In the genomic region with DNA sequence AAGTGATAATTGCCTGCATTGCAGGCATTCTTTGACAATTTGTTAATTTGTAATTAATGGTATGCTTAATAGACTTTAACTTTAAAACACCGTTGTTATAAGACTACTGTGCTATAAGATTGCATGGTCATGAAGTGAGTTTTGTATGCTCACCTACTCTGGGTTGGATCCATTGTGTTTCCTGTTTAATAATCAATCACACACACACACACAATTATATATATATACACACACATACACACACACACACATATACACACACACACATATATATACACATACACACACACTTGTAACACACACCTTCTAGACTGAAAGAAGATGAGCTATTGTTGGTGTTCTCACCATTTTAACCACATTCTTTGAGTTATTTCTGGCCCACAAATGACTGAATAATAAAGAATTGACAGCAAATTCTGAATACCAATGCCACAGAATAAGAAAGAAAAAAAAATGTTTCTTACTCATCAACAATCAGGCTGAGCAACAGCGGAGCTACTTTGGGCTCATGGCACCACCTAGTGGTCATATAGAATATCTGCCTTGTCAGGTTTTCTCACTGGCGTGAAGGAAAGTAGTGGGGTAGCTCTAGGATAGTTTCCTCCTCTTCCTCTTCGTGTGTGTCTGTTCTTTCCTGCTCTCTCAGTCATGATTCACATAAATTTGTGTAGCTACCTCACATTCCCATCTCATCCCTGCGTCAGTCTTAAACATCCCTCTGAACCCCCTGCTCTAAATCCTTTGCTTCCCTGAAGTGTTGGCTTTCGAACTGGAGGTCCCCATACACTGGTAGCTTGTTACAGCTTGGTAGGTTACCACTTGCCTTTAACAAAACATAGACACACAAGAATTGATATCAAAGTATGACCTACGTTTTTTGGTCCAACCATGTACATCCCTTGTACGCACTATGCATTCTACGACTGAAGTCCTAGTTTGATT, we compare ENCODE assay signal across 9 mouse cellular contexts. TPM values are rescaled to one million over a fixed set of nuclear protein-coding genes. Genes with fewer than 3 reads are reported as not detected.
DNase-seq lines count a peak whose midpoint lies in the region; ATAC-seq and TF ChIP-seq lines count a peak whose summit lies in the region.
"Had no signal": no experiment of that assay in that cellular context is flagged by ENCODE, and none has a peak within 500 bp of the region (broad histone marks: within the 10 kb centered on the region; RNA-seq: fewer than 3 reads in every experiment).

No protein-coding gene starts in this region.

- 46% methylated on average over 9 of the region's 9 CpGs for WGBS in heart, adult 2 months
- 47% methylated on average over 9 of the region's 9 CpGs for WGBS in heart, embryonic 12.5 days
- 51% methylated on average over 9 of the region's 9 CpGs for WGBS in kidney, postnatal 0 days
- WGBS in midbrain, embryonic 10.5 days = 50% methylated on average over 9 of the region's 9 CpGs

- H3K4me1 ChIP-seq in heart, adult 2 months (ENCODE audit: control insufficient read depth, insufficient read depth, low read length) = no peaks in the 10 kb centered on the region
- no peaks in the 10 kb centered on the region for H3K4me1 ChIP-seq in heart, embryonic 12.5 days (replicated peaks)
- H3K4me1 ChIP-seq in embryonic fibroblast, embryonic 13.5 days (ENCODE audit: control insufficient read depth, insufficient read depth, low read length) = no peaks in the 10 kb centered on the region; the same call in 1 of the 2 replicates
- no peaks in the 10 kb centered on the region for H3K4me1 ChIP-seq in kidney, postnatal 0 days (replicated peaks; ENCODE audit: insufficient read depth, low read length)
- H3K4me1 ChIP-seq in midbrain, embryonic 10.5 days = peaks cover 12% of the 10 kb centered on the region; the same call in 1 of the 2 replicates
- H3K4me1 ChIP-seq: liver, embryonic 13.5 days had no signal

- no peak overlapping the region for H3K27ac ChIP-seq in heart, adult 2 months
- no peak overlapping the region for H3K27ac ChIP-seq in heart, embryonic 12.5 days (ENCODE audit: poor library complexity, severe bottlenecking)
- no peak overlapping the region for H3K27ac ChIP-seq in embryonic fibroblast, embryonic 13.5 days (ENCODE audit: insufficient read depth, low read length)
- no peak overlapping the region for H3K27ac ChIP-seq in kidney, postnatal 0 days
- no peak overlapping the region for H3K27ac ChIP-seq in midbrain, embryonic 10.5 days (replicated peaks)
- H3K27ac ChIP-seq: liver, embryonic 13.5 days had no signal

- H3K4me2 ChIP-seq in heart, embryonic 12.5 days = no peak overlapping the region
- no peak overlapping the region for H3K4me2 ChIP-seq in kidney, postnatal 0 days (ENCODE audit: low read length)
- H3K4me2 ChIP-seq: liver, embryonic 13.5 days had no signal

- no peak for TF ChIP-seq POLR2A in heart, adult 2 months (IDR thresholded peaks at IDR 0.05; ENCODE audit: insufficient read depth, low read depth, low read length)
- TF ChIP-seq POLR2A in embryonic fibroblast, embryonic 13.5 days (IDR thresholded peaks at IDR 0.05; ENCODE audit: low read depth, low read length) = no peak

- H3K36me3 ChIP-seq in heart, adult 2 months (ENCODE audit: control insufficient read depth, insufficient read depth, low read length) = no peaks in the 10 kb centered on the region
- no peaks in the 10 kb centered on the region for H3K36me3 ChIP-seq in heart, embryonic 12.5 days
- no peaks in the 10 kb centered on the region for H3K36me3 ChIP-seq in kidney, postnatal 0 days (ENCODE audit: insufficient read depth, low read length)
- no peaks in the 10 kb centered on the region for H3K36me3 ChIP-seq in midbrain, embryonic 10.5 days
- H3K36me3 ChIP-seq: liver, embryonic 13.5 days had no signal

- H3K27me3 ChIP-seq in heart, adult 2 months (ENCODE audit: control insufficient read depth, insufficient read depth, low read length) = no peaks in the 10 kb centered on the region; the same call in 1 of the 2 replicates
- H3K27me3 ChIP-seq in heart, embryonic 12.5 days (replicated peaks) = peaks cover 6% of the 10 kb centered on the region
- no peaks in the 10 kb centered on the region for H3K27me3 ChIP-seq in kidney, postnatal 0 days (ENCODE audit: insufficient read depth, low read length)
- peaks cover 3% of the 10 kb centered on the region; the same call in 1 of the 2 replicates for H3K27me3 ChIP-seq in midbrain, embryonic 10.5 days (ENCODE audit: low read depth, poor library complexity, severe bottlenecking)
- H3K27me3 ChIP-seq: liver, embryonic 13.5 days had no signal

- no peak for DNase-seq in heart, adult 2 months
- DNase-seq in 3T3-L1 (ENCODE audit: low read depth, low spot score) (peak; percentile 77), NIH3T3 (ENCODE audit: low read depth) (peak; percentile 83)
- peak; percentile 86 for DNase-seq in kidney, postnatal 0 days (ENCODE audit: low spot score)
- DNase-seq in midbrain, embryonic 10.5 days (ENCODE audit: low spot score) = peak; percentile 33
- DNase-seq in gastrocnemius, postnatal 10 days = no peak
- DNase-seq: liver, embryonic 13.5 days had no signal

- peak; percentile 91 for TF ChIP-seq CTCF in heart, adult 2 months (IDR thresholded peaks at IDR 0.05)
- peak; percentile 52; the same call in 1 of the 2 replicates for TF ChIP-seq CTCF in embryonic fibroblast, embryonic 13.5 days (IDR thresholded peaks at IDR 0.05; ENCODE audit: borderline replicate concordance, insufficient read depth, low read length)
- peak; percentile 96 for TF ChIP-seq CTCF in kidney, postnatal 0 days (IDR thresholded peaks at IDR 0.05; ENCODE audit: low read depth)

- intact Hi-C loops in heart, adult 2 months (cut with DNase I) = loop anchor here (2.0 kb wide), 2 partner anchors 421 to 533 kb away; no protein-coding TSS in a partner anchor

- TF ChIP-seq EP300 in heart, adult 2 months (IDR thresholded peaks at IDR 0.05; ENCODE audit: insufficient read depth, low read depth, low read length) = no peak

- H3K9ac ChIP-seq in heart, adult 2 months (ENCODE audit: low read depth, low read length) = no peak overlapping the region
- no peak overlapping the region for H3K9ac ChIP-seq in heart, embryonic 12.5 days
- H3K9ac ChIP-seq in kidney, postnatal 0 days (ENCODE audit: low read depth, low read length) = no peak overlapping the region
- H3K9ac ChIP-seq: liver, embryonic 13.5 days had no signal

- no peak overlapping the region for H3K4me3 ChIP-seq in heart, adult 2 months
- H3K4me3 ChIP-seq in heart, embryonic 12.5 days = no peak overlapping the region
- no peak overlapping the region for H3K4me3 ChIP-seq in embryonic fibroblast, embryonic 13.5 days (ENCODE audit: insufficient read depth, low read length)
- no peak overlapping the region for H3K4me3 ChIP-seq in kidney, postnatal 0 days (replicated peaks; ENCODE audit: low read depth, low read length)
- no peak overlapping the region for H3K4me3 ChIP-seq in midbrain, embryonic 10.5 days
- H3K4me3 ChIP-seq: liver, embryonic 13.5 days had no signal

- H3K9me3 ChIP-seq in heart, embryonic 12.5 days (replicated peaks) = no peaks in the 10 kb centered on the region
- no peaks in the 10 kb centered on the region for H3K9me3 ChIP-seq in kidney, postnatal 0 days (replicated peaks; ENCODE audit: low read length)
- H3K9me3 ChIP-seq in midbrain, embryonic 10.5 days (replicated peaks) = no peaks in the 10 kb centered on the region
- H3K9me3 ChIP-seq: liver, embryonic 13.5 days had no signal

- H3K79me2 ChIP-seq in heart, adult 2 months (replicated peaks; ENCODE audit: control insufficient read depth, insufficient read depth, low read length) = no peaks in the 10 kb centered on the region

- no peak for ATAC-seq in heart, embryonic 12.5 days (ENCODE audit: insufficient number of reproducible peaks, low FRiP score)
- ATAC-seq in kidney, postnatal 0 days (replicated peaks; ENCODE audit: low FRiP score, low read depth) = no peak; the same call in 1 of the 2 replicates

RNA-seq across cellular contexts. Expression of a gene that starts 18.9 kb away (rescaled TPM):
- total RNA-seq in heart, adult 2 months (2021) = 100 to 1,000 TPM; 163 to 181 TPM
- polyA plus RNA-seq in heart, adult 2 months (2012; rRNA removed) = 44.3 and 100 TPM in 2 replicates
- polyA plus RNA-seq in heart, embryonic 12.5 days (2016; fragmentation: Nextera tagmentation; extraction: Ambion mirVana) = 76.4 and 81.6 TPM in 2 replicates
- 47.5 and 47.7 TPM in 2 replicates for polyA plus RNA-seq in embryonic fibroblast, embryonic 13.5 days (2011; ENCODE audit: insufficient read length, low read depth, missing spikeins)
- polyA plus RNA-seq in kidney, postnatal 0 days (2015; fragmentation: Nextera tagmentation; extraction: Ambion mirVana) = 70.0 and 71.8 TPM in 2 replicates
- 39.7 and 65.1 TPM in 2 replicates for polyA plus RNA-seq in midbrain, embryonic 10.5 days (2016; fragmentation: Nextera tagmentation; extraction: Ambion mirVana)
- total RNA-seq in gastrocnemius, postnatal 10 days (2021) = 10 to 100 TPM; 86.2 to 86.6 TPM

Comparison
In these comparisons a context has a peak if more than half of its experiments do, and no peak if none do; other contexts are left out.
1. DNase-seq: peak in 3T3-L1 (single experiment), NIH3T3 (single experiment), kidney, postnatal 0 days (single experiment) and midbrain, embryonic 10.5 days (single experiment); none in heart, adult 2 months (0 of 2) and gastrocnemius, postnatal 10 days (single experiment).
2. Peak in every context shown above with its lines, with median percentiles within 50 percentile points of each other: CTCF ChIP-seq.